Mouse (Mus musculus) lung, postnatal 0 days (tissue): ENCODE data around the gene Tomt.

ENCODE experiments used
- CTCF ChIP-seq: IDR thresholded peaks from 2 replicates; pipeline ENCODE4 v1.5.1; 2016; ENCODE audit warnings: antibody characterized with exemption, mild to moderate bottlenecking
- EP300 ChIP-seq: IDR thresholded peaks from 2 replicates; pipeline ENCODE4 v1.6.1; 2016; ENCODE audit warnings: antibody characterized with exemption, mild to moderate bottlenecking, control low read depth

- TF ChIP-seq CTCF = no peak
- no peak for TF ChIP-seq EP300
Measured at GRCm38 (mm10) chr7:101851689-101852088, 54.5 kb downstream of the Tomt start.
